ENCODE assay signal across 8 mouse cellular contexts in genomic region chr2:32396695-32397094, GRCm38 (mm10). TPM values are rescaled to one million over a fixed set of nuclear protein-coding genes. Genes with fewer than 3 reads are reported as not detected.
DNase-seq lines count a peak whose midpoint lies in the region; ATAC-seq and TF ChIP-seq lines count a peak whose summit lies in the region.

No protein-coding gene starts in this region.

- ATAC-seq in lung, embryonic 15.5 days (ENCODE audit: borderline replicate concordance, extremely low read depth, low FRiP score, low TSS enrichment) = no peak
- no peak for ATAC-seq in limb, embryonic 14.5 days (ENCODE audit: low FRiP score, low read depth)
- ATAC-seq in stomach, embryonic 16.5 days (ENCODE audit: insufficient read depth, low FRiP score) = no peak

- H3K4me1 ChIP-seq in lung, embryonic 15.5 days = peaks cover 15% of the 10 kb centered on the region
- peaks cover 33% of the 10 kb centered on the region for H3K4me1 ChIP-seq in forebrain, embryonic 10.5 days
- H3K4me1 ChIP-seq in limb, embryonic 14.5 days (ENCODE audit: control insufficient read depth, insufficient read depth, low read length) = peaks cover 7% of the 10 kb centered on the region
- peaks cover 11% of the 10 kb centered on the region for H3K4me1 ChIP-seq in stomach, embryonic 16.5 days (ENCODE audit: control insufficient read depth, insufficient read depth, low read length)

- peak overlapping the region; percentile 72 for H3K9ac ChIP-seq in lung, embryonic 15.5 days
- H3K9ac ChIP-seq in limb, embryonic 14.5 days (ENCODE audit: low read depth, low read length, severe bottlenecking) = peak overlapping the region; percentile 76
- peak overlapping the region; percentile 89 for H3K9ac ChIP-seq in stomach, embryonic 16.5 days (ENCODE audit: low read length)

- H3K27ac ChIP-seq in lung, embryonic 15.5 days = no peak overlapping the region
- H3K27ac ChIP-seq in forebrain, embryonic 10.5 days = peak overlapping the region; percentile 90
- H3K27ac ChIP-seq in limb, embryonic 14.5 days (replicated peaks; ENCODE audit: low read depth, low read length) = no peak overlapping the region
- H3K27ac ChIP-seq in stomach, embryonic 16.5 days (ENCODE audit: low read length) = peak overlapping the region; percentile 92; the same call in 1 of the 2 replicates

- H3K4me3 ChIP-seq in lung, embryonic 15.5 days = peak overlapping the region; percentile 78
- peak overlapping the region; percentile 80 for H3K4me3 ChIP-seq in forebrain, embryonic 10.5 days
- H3K4me3 ChIP-seq in limb, embryonic 14.5 days (replicated peaks; ENCODE audit: low read length) = peak overlapping the region; percentile 83
- H3K4me3 ChIP-seq in stomach, embryonic 16.5 days (replicated peaks; ENCODE audit: low read length) = peak overlapping the region; percentile 79

- no peak for DNase-seq in lung, postnatal 10 days
- no peak for DNase-seq in forebrain, embryonic 10.5 days (ENCODE audit: extremely low spot score, low spot score)
- no peak for DNase-seq in limb, embryonic 14.5 days (ENCODE audit: low spot score)
- DNase-seq in gastrocnemius, adult 8-10 months (ENCODE audit: low spot score in 2 of 2) = no peak
- DNase-seq in urinary bladder, postnatal 10 days (ENCODE audit: low spot score) = no peak
- DNase-seq in cerebellum, adult 9-10 months = no peak

- peak overlapping the region; percentile 88 for H3K4me2 ChIP-seq in lung, embryonic 15.5 days
- H3K4me2 ChIP-seq in limb, embryonic 14.5 days (replicated peaks; ENCODE audit: low read depth, low read length, severe bottlenecking) = peak overlapping the region; percentile 66
- peak overlapping the region; percentile 95 for H3K4me2 ChIP-seq in stomach, embryonic 16.5 days (ENCODE audit: low read depth, low read length)

- under 1% methylated on average over 15 of the region's 15 CpGs for WGBS in lung, embryonic 15.5 days
- WGBS in forebrain, embryonic 10.5 days = under 1% methylated on average over 15 of the region's 15 CpGs
- under 1% methylated on average over 15 of the region's 15 CpGs for WGBS in limb, embryonic 14.5 days
- whole genome bisulfite sequencing in stomach, embryonic 16.5 days = under 1% methylated on average over 15 of the region's 15 CpGs

- no peaks in the 10 kb centered on the region for H3K9me3 ChIP-seq in lung, embryonic 15.5 days
- peaks cover 4% of the 10 kb centered on the region; the same call in 1 of the 2 replicates for H3K9me3 ChIP-seq in forebrain, embryonic 10.5 days
- no peaks in the 10 kb centered on the region for H3K9me3 ChIP-seq in limb, embryonic 14.5 days (ENCODE audit: control insufficient read depth, low read length)
- H3K9me3 ChIP-seq in stomach, embryonic 16.5 days (replicated peaks; ENCODE audit: control insufficient read depth, low read length) = no peaks in the 10 kb centered on the region

- no peak for TF ChIP-seq POLR2A in limb, embryonic 14.5 days (IDR thresholded peaks at IDR 0.05; ENCODE audit: borderline replicate concordance, extremely low read depth, insufficient read depth, insufficient read length)

- 0 out of 2 replicates have a peak, but pooled peaks cover 5% of the 10 kb centered on the region for H3K36me3 ChIP-seq in lung, embryonic 15.5 days
- H3K36me3 ChIP-seq in forebrain, embryonic 10.5 days (replicated peaks) = peaks cover 34% of the 10 kb centered on the region
- H3K36me3 ChIP-seq in limb, embryonic 14.5 days (ENCODE audit: control insufficient read depth, insufficient read depth, low read length) = peaks cover 22% of the 10 kb centered on the region
- H3K36me3 ChIP-seq in stomach, embryonic 16.5 days (ENCODE audit: control insufficient read depth, insufficient read depth, low read length) = no peaks in the 10 kb centered on the region; the same call in none of the 2 replicates

- H3K27me3 ChIP-seq in lung, embryonic 15.5 days = no peaks in the 10 kb centered on the region
- H3K27me3 ChIP-seq in forebrain, embryonic 10.5 days (ENCODE audit: poor library complexity, severe bottlenecking) = no peaks in the 10 kb centered on the region
- H3K27me3 ChIP-seq in limb, embryonic 14.5 days (ENCODE audit: control insufficient read depth, insufficient read depth, low read length) = no peaks in the 10 kb centered on the region
- H3K27me3 ChIP-seq in stomach, embryonic 16.5 days (ENCODE audit: control insufficient read depth, insufficient read depth, low read length) = no peaks in the 10 kb centered on the region

RNA-seq across cellular contexts. Expression of gene Ptges2, which starts 1.0 kb away (rescaled TPM):
- polyA plus RNA-seq in lung, embryonic 15.5 days (2015; fragmentation: Nextera tagmentation; extraction: Ambion mirVana) = 22.6 and 25.4 TPM in 2 replicates
- polyA plus RNA-seq in forebrain, embryonic 10.5 days (2016; fragmentation: Nextera tagmentation; extraction: Ambion mirVana) = 23.8 and 26.4 TPM in 2 replicates
- 29.3 and 30.5 TPM in 2 replicates for polyA plus RNA-seq in limb, embryonic 14.5 days (2012; rRNA removed)
- polyA plus RNA-seq in limb, embryonic 14.5 days (2014; fragmentation: Nextera tagmentation; extraction: Ambion mirVana) = 26.5 and 30.3 TPM in 2 replicates
- 23.7 and 26.7 TPM in 2 replicates for polyA plus RNA-seq in stomach, embryonic 16.5 days (2015; fragmentation: Nextera tagmentation; extraction: Ambion mirVana)
- 10 to 100 TPM; 33.8 to 40.1 (median 36.1) TPM for total RNA-seq in gastrocnemius, adult 8-10 months (2022)

RNA-seq across cellular contexts. Expression of gene Lcn2, which starts 8.6 kb away (rescaled TPM):
- 2.2 TPM in 2 replicates for polyA plus RNA-seq in lung, embryonic 15.5 days (2015; fragmentation: Nextera tagmentation; extraction: Ambion mirVana)
- not detected in 2 replicates for polyA plus RNA-seq in forebrain, embryonic 10.5 days (2016; fragmentation: Nextera tagmentation; extraction: Ambion mirVana)
- 1.3 and 2.4 TPM in 2 replicates for polyA plus RNA-seq in limb, embryonic 14.5 days (2012; rRNA removed)
- 0.97 and 2.8 TPM in 2 replicates for polyA plus RNA-seq in limb, embryonic 14.5 days (2014; fragmentation: Nextera tagmentation; extraction: Ambion mirVana)
- polyA plus RNA-seq in stomach, embryonic 16.5 days (2015; fragmentation: Nextera tagmentation; extraction: Ambion mirVana) = 21.1 and 23.6 TPM in 2 replicates
- total RNA-seq in gastrocnemius, adult 8-10 months (2022) = 1 to 10 TPM in 1 of 4 experiments, under 1 TPM in 1, not detected in 2; 0.65 to 1.9 TPM

RNA-seq across cellular contexts. Expression of gene 1110008P14Rik, which starts 15.0 kb away (rescaled TPM):
- 32.3 and 33.5 TPM in 2 replicates for polyA plus RNA-seq in lung, embryonic 15.5 days (2015; fragmentation: Nextera tagmentation; extraction: Ambion mirVana)
- 36.3 and 37.5 TPM in 2 replicates for polyA plus RNA-seq in forebrain, embryonic 10.5 days (2016; fragmentation: Nextera tagmentation; extraction: Ambion mirVana)
- polyA plus RNA-seq in limb, embryonic 14.5 days (2012; rRNA removed) = 51.3 and 76.1 TPM in 2 replicates
- 55.3 and 66.9 TPM in 2 replicates for polyA plus RNA-seq in limb, embryonic 14.5 days (2014; fragmentation: Nextera tagmentation; extraction: Ambion mirVana)
- polyA plus RNA-seq in stomach, embryonic 16.5 days (2015; fragmentation: Nextera tagmentation; extraction: Ambion mirVana) = 41.5 and 41.9 TPM in 2 replicates
- total RNA-seq in gastrocnemius, adult 8-10 months (2022) = 10 to 100 TPM; 40.1 to 46.1 (median 42.3) TPM

RNA-seq across cellular contexts. Expression of gene Dnm1, which starts 43.6 kb away (rescaled TPM):
- polyA plus RNA-seq in lung, embryonic 15.5 days (2015; fragmentation: Nextera tagmentation; extraction: Ambion mirVana) = 7.0 and 7.6 TPM in 2 replicates
- 7.8 and 9.7 TPM in 2 replicates for polyA plus RNA-seq in forebrain, embryonic 10.5 days (2016; fragmentation: Nextera tagmentation; extraction: Ambion mirVana)
- 318 and 459 TPM in 2 replicates for polyA plus RNA-seq in limb, embryonic 14.5 days (2012; rRNA removed)
- 46.0 and 60.1 TPM in 2 replicates for polyA plus RNA-seq in limb, embryonic 14.5 days (2014; fragmentation: Nextera tagmentation; extraction: Ambion mirVana)
- polyA plus RNA-seq in stomach, embryonic 16.5 days (2015; fragmentation: Nextera tagmentation; extraction: Ambion mirVana) = 8.1 and 8.2 TPM in 2 replicates
- 1 to 10 TPM; 2.6 to 5.9 (median 3.9) TPM for total RNA-seq in gastrocnemius, adult 8-10 months (2022)

RNA-seq across cellular contexts. Expression of gene Ciz1, which starts 44.6 kb away (rescaled TPM):
- 47.0 and 47.7 TPM in 2 replicates for polyA plus RNA-seq in lung, embryonic 15.5 days (2015; fragmentation: Nextera tagmentation; extraction: Ambion mirVana)
- polyA plus RNA-seq in forebrain, embryonic 10.5 days (2016; fragmentation: Nextera tagmentation; extraction: Ambion mirVana) = 57.7 and 70.3 TPM in 2 replicates
- polyA plus RNA-seq in limb, embryonic 14.5 days (2012; rRNA removed) = 196 and 266 TPM in 2 replicates
- 39.5 and 46.5 TPM in 2 replicates for polyA plus RNA-seq in limb, embryonic 14.5 days (2014; fragmentation: Nextera tagmentation; extraction: Ambion mirVana)
- polyA plus RNA-seq in stomach, embryonic 16.5 days (2015; fragmentation: Nextera tagmentation; extraction: Ambion mirVana) = 41.9 and 45.4 TPM in 2 replicates
- 10 to 100 TPM; 18.3 to 28.1 (median 25.8) TPM for total RNA-seq in gastrocnemius, adult 8-10 months (2022)

Comparison
In these comparisons a context has a peak if more than half of its experiments do, and no peak if none do; other contexts are left out.
1. H3K27ac ChIP-seq: peak in forebrain, embryonic 10.5 days (single experiment) and stomach, embryonic 16.5 days (single experiment); none in lung, embryonic 15.5 days (single experiment) and limb, embryonic 14.5 days (single experiment).
2. Peak in every context shown above with its lines, with median percentiles within 50 percentile points of each other: H3K4me2 ChIP-seq, H3K4me3 ChIP-seq and H3K9ac ChIP-seq.